Mouse (Mus musculus): ENCODE measurements around the gene Cdk5r2.

Gene Cdk5r2

GRCm38 (mm10) chr1:74851001-74851775 lies 3.5 kb upstream of the Cdk5r2 start:
- DNase-seq (ENCODE audit: low read depth, low spot score): peak; percentile 84

- peak; percentile 31 for DNase-seq (ENCODE audit: low read depth, low spot score)
Measured at GRCm38 (mm10) chr1:74855156-74855555, 422 bp downstream of the Cdk5r2 start.

- DNase-seq (ENCODE audit: low read depth, low spot score): peak; percentile 62
Measured at GRCm38 (mm10) chr1:74855651-74856438, 1.1 kb downstream of the Cdk5r2 start.

- DNase-seq (ENCODE audit: low read depth, low spot score): no peak
Measured at GRCm38 (mm10) chr1:74856439-74856720, 1.6 kb downstream of the Cdk5r2 start.

- peak; percentile 64 for DNase-seq (ENCODE audit: low read depth, low spot score)
Measured at GRCm38 (mm10) chr1:74856791-74857190, 2.1 kb downstream of the Cdk5r2 start.

GRCm38 (mm10) chr1:74857201-74857600 lies 2.5 kb downstream of the Cdk5r2 start:
- DNase-seq (ENCODE audit: low read depth, low spot score): peak; percentile 40

GRCm38 (mm10) chr1:74857677-74858076 lies 2.9 kb downstream of the Cdk5r2 start:
- DNase-seq (ENCODE audit: low read depth, low spot score): no peak

GRCm38 (mm10) chr1:74858171-74858719 lies 3.5 kb downstream of the Cdk5r2 start:
- peak; percentile 99 for DNase-seq (ENCODE audit: low read depth, low spot score)

- DNase-seq (ENCODE audit: low read depth, low spot score): no peak
Measured at GRCm38 (mm10) chr1:74858805-74859204, 4.1 kb downstream of the Cdk5r2 start.

GRCm38 (mm10) chr1:74859223-74859984 lies 4.7 kb downstream of the Cdk5r2 start:
- peak; percentile 77 for DNase-seq (ENCODE audit: low read depth, low spot score)

GRCm38 (mm10) chr1:74861783-74862182 lies 7.0 kb downstream of the Cdk5r2 start:
- DNase-seq (ENCODE audit: low read depth, low spot score): no peak

GRCm38 (mm10) chr1:74872218-74872617 lies 17.5 kb downstream of the Cdk5r2 start:
- DNase-seq (ENCODE audit: low read depth, low spot score): peak; percentile 74

GRCm38 (mm10) chr1:74877199-74877598 lies 22.5 kb downstream of the Cdk5r2 start:
- DNase-seq (ENCODE audit: low read depth, low spot score): no peak

GRCm38 (mm10) chr1:74880785-74881360 lies 26.1 kb downstream of the Cdk5r2 start:
- peak; percentile 85 for DNase-seq (ENCODE audit: low read depth, low spot score)

GRCm38 (mm10) chr1:74882055-74882734 lies 27.5 kb downstream of the Cdk5r2 start:
- peak; percentile 53 for DNase-seq (ENCODE audit: low read depth, low spot score)

- DNase-seq (ENCODE audit: low read depth, low spot score): no peak
Measured at GRCm38 (mm10) chr1:74882828-74883227, 28.1 kb downstream of the Cdk5r2 start.

GRCm38 (mm10) chr1:74883441-74883840 lies 28.7 kb downstream of the Cdk5r2 start:
- DNase-seq (ENCODE audit: low read depth, low spot score): no peak

- no peak for DNase-seq (ENCODE audit: low read depth, low spot score)
Measured at GRCm38 (mm10) chr1:74884196-74885141, 29.7 kb downstream of the Cdk5r2 start.

- no peak for DNase-seq (ENCODE audit: low read depth, low spot score)
Measured at GRCm38 (mm10) chr1:74885369-74886042, 30.8 kb downstream of the Cdk5r2 start, which contains the start of gene Fev. Fev (minus strand) TSS chr1:74885419.

Measured in brain, adult 2 months (tissue).